Mouse (Mus musculus) C2C12 (cell line): Measurements from ENCODE around the gene Med16. TPM values are rescaled to one million over a fixed set of nuclear protein-coding genes. Genes with fewer than 3 reads are reported as not detected.
A peak's percentile ranks its signal among the peaks of the same experiment; 100 is the strongest.

ENCODE experiments used
- H3K27me3 ChIP-seq: one replicate; pipeline ENCODE4 v1.6.1; 2011; ENCODE audit not compliant: control insufficient read depth, insufficient read depth, insufficient read length
- H3K36me3 ChIP-seq: one replicate; pipeline ENCODE4 v1.6.1; 2011; ENCODE audit not compliant: control insufficient read depth, insufficient read depth
- H3K4me3 ChIP-seq: one replicate; pipeline ENCODE4 v1.5.1; 2011; ENCODE audit warnings: mild to moderate bottlenecking, control low read depth; ENCODE audit not compliant: poor library complexity, insufficient read depth, severe bottlenecking
- H3K79me2 ChIP-seq: one replicate; pipeline ENCODE4 v1.6.1; 2011; ENCODE audit not compliant: control insufficient read depth, insufficient read depth
- H3K79me3 ChIP-seq: one replicate; pipeline ENCODE4 v1.6.1; 2011; ENCODE audit warnings: low read depth, control low read depth
- H3ac ChIP-seq: one replicate; pipeline ENCODE3; 2011; ENCODE audit warnings: low read depth; ENCODE audit not compliant: control insufficient read depth, insufficient read length
- CEBPB ChIP-seq: IDR thresholded peaks from one replicate; pipeline ENCODE4 v1.6.1; 2011; ENCODE audit warnings: low read depth, mild to moderate bottlenecking, control low read depth, moderate library complexity
- CTCF ChIP-seq: IDR thresholded peaks from one replicate; pipeline ENCODE4 v1.5.1; 2011; ENCODE audit not compliant: control insufficient read depth, insufficient read depth, insufficient read length
- FOSL1 ChIP-seq: IDR thresholded peaks from one replicate; pipeline ENCODE4 v1.8.0; 2011; ENCODE audit warnings: mild to moderate bottlenecking, low read length; ENCODE audit not compliant: poor library complexity, insufficient read depth, severe bottlenecking
- MAX ChIP-seq: IDR thresholded peaks from one replicate; pipeline ENCODE4 v1.6.1; 2011; ENCODE audit warnings: mild to moderate bottlenecking, control low read depth
- MYOD1 ChIP-seq: IDR thresholded peaks from one replicate; pipeline ENCODE4 v1.6.1; 2011; ENCODE audit warnings: low read depth; ENCODE audit not compliant: control insufficient read depth, insufficient read length
- MYOG ChIP-seq: IDR thresholded peaks from one replicate; pipeline ENCODE4 v1.6.1; 2011; ENCODE audit not compliant: control insufficient read depth, insufficient read length; ENCODE audit errors: extremely low read depth
- USF1 ChIP-seq: IDR thresholded peaks from one replicate; pipeline ENCODE4 v1.6.1; 2011; ENCODE audit warnings: low read depth, mild to moderate bottlenecking, control low read depth, moderate library complexity
- long read RNA-seq, 2 experiments: library from polyadenylated mRNA; unstranded; transcript quantifications; one replicate each; pipeline ENCODE4 v2.0.0; 2019 to 2020
- polyA plus RNA-seq: library from polyadenylated mRNA; unstranded; fragments of >200 nt; fragmentation: generic; extraction: Trizol; gene quantifications from one replicate; pipeline ENCODE4 v1.2.1, GENCODE M21; 2012; ENCODE audit warnings: missing spikeins

The Med16 gene
- 32.5 TPM for polyA plus RNA-seq
- long read RNA-seq, experiment 1, transcript Med16-204 (15 exons, 2,950 nt): major isoform, 19 of 32 reads
- long read RNA-seq, experiment 1, partial matches to known transcripts: 8 of 32 reads
- long read RNA-seq, experiment 1, other reads (novel, unspliced or antisense): 3 of 32 reads
- long read RNA-seq, experiment 2, transcript Med16-201 (15 exons, 3,197 nt): minor isoform, 21 of 292 reads
- long read RNA-seq, experiment 2, transcript Med16-204 (15 exons, 2,950 nt): major isoform, 201 of 292 reads
- long read RNA-seq, experiment 2, partial matches to known transcripts: 18 of 292 reads
- long read RNA-seq, experiment 2, other reads (novel, unspliced or antisense): 52 of 292 reads

- H3K36me3 ChIP-seq: peaks cover 30% of the 10 kb centered on the region
- TF ChIP-seq CEBPB (no peak), MAX (no peak), CTCF (no peak), MYOD1 (no peak), FOSL1 (no peak), MYOG (no peak), USF1 (no peak)
- H3K4me3 ChIP-seq: peak within 1 kb of the TSS; percentile 61
- peaks cover 4% of the 10 kb centered on the region for H3K79me2 ChIP-seq
- H3K27me3 ChIP-seq: no peaks in the 10 kb centered on the region
- no peaks in the 10 kb centered on the region for H3K79me3 ChIP-seq
- H3ac ChIP-seq: peak within 1 kb of the TSS; percentile 97
Measured at GRCm38 (mm10) chr10:79908167-79909091, at the start of gene Med16. Gene Med16 (minus strand): TSS chr10:79908923.

DNA sequence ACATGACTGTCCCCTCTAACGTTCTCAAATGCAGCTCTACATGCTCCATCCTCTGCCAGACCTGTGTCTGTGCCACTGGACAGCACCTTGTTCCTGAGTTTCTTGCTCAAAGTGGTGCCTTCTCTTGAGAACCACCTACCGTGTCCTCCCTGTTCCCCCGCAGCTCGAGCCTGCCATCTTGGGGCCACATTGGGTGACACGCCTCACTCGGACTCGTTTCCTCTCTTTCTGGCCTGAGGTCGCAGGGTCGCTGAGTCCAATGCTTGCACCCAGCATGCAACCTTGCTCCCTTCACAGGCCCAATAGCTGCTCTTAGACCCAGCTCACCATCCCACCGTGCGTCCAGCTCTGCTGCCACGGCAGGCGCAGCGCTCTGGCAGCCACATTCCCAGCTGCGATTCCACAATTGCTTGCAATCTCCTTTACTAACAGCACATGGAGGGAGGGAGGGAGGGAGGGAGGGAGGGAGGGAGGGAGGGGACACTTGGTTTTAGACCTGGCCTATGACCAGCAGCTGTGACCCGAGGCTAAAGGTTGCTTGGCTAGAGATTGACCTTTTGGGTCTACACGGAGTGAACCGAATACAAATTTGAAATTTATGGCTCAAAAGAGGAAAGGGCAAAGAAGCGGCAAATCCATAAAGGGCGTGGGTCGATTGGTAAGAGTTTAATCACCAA, 49.6 kb upstream of the Med16 start:
- Histone ChIP-seq H3K79me2 (peaks cover 32% of the 10 kb centered on the region), H3K27me3 (no peaks in the 10 kb centered on the region), H3K79me3 (peaks cover 20% of the 10 kb centered on the region), H3K4me3 (no peak overlapping the region), H3K36me3 (peaks cover 22% of the 10 kb centered on the region), H3ac (no peak overlapping the region)
- TF ChIP-seq MYOG: no peak
- peak; percentile 97 for TF ChIP-seq CTCF
- TF ChIP-seq MAX: no peak
- TF ChIP-seq CEBPB: no peak
- no peak for TF ChIP-seq MYOD1
- no peak for TF ChIP-seq FOSL1

- H3K79me3 ChIP-seq: peaks cover 16% of the 10 kb centered on the region
- no peaks in the 10 kb centered on the region for H3K27me3 ChIP-seq
- no peak overlapping the region for H3K4me3 ChIP-seq
- peaks cover 18% of the 10 kb centered on the region for H3K79me2 ChIP-seq
- peaks cover 7% of the 10 kb centered on the region for H3K36me3 ChIP-seq
- no peak overlapping the region for H3ac ChIP-seq
- TF ChIP-seq MYOD1: no peak
- TF ChIP-seq CEBPB: no peak
- TF ChIP-seq MAX: no peak
- no peak for TF ChIP-seq MYOG
- no peak for TF ChIP-seq CTCF
- no peak for TF ChIP-seq FOSL1
- no peak for TF ChIP-seq USF1
Measured at GRCm38 (mm10) chr10:79956643-79957154, 48.0 kb upstream of the Med16 start.

- Histone ChIP-seq H3K4me3 (no peak overlapping the region), H3K36me3 (no peaks in the 10 kb centered on the region), H3K79me3 (peaks cover 7% of the 10 kb centered on the region), H3K79me2 (peaks cover 8% of the 10 kb centered on the region), H3K27me3 (no peaks in the 10 kb centered on the region), H3ac (no peak overlapping the region)
- TF ChIP-seq MYOG: no peak
- TF ChIP-seq MYOD1: no peak
- no peak for TF ChIP-seq FOSL1
- TF ChIP-seq MAX: no peak
- TF ChIP-seq USF1: no peak
- no peak for TF ChIP-seq CEBPB
- no peak for TF ChIP-seq CTCF
Measured at GRCm38 (mm10) chr10:79955691-79956090, 47.0 kb upstream of the Med16 start.

DNA sequence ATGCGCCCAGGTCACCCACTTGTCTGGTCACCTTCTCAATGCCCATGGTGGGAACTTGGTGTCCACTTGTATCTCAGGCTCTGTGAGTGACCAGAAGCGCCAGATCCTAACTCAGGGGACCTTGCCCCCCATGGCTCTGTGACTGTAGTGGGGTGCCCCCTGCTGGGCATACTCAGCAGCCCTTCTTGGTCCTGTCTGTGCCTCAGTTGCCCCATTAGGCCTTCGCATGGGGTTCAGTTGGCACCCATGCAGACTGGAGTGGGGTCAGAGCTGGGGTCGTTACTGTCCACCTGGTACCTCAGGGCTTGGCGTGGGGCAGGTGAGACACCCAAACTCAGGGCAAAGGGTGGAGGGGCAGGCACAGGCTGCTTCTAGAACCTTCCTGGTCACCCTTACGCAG, 45.2 kb upstream of the Med16 start:
- Histone ChIP-seq H3K79me3 (no peaks in the 10 kb centered on the region), H3K36me3 (no peaks in the 10 kb centered on the region), H3ac (no peak overlapping the region), H3K27me3 (no peaks in the 10 kb centered on the region), H3K4me3 (no peak overlapping the region), H3K79me2 (no peaks in the 10 kb centered on the region)
- TF ChIP-seq MYOD1 (no peak), CTCF (peak; percentile 73), USF1 (no peak), MAX (no peak), MYOG (no peak)
